Mouse (Mus musculus) liver, embryonic 13.5 days (tissue): Measurements from ENCODE around the gene Rras. TPM values are rescaled to one million over a fixed set of nuclear protein-coding genes. Genes with fewer than 3 reads are reported as not detected.

ENCODE experiments used
- ATAC-seq: fragments of 200-750 bp; cut with Nextera tagmentation; 2 replicates; pipeline ENCODE4 v1.8.0; 2017; ENCODE audit warnings: low read depth, mild to moderate bottlenecking, moderate number of reproducible peaks, moderate library complexity
- DNase-seq: peaks from one replicate; pipeline ENCODE4 v3.0.0; 2022
- H3K27ac ChIP-seq: fragments of 300-500 bp; sonication (generic); 2 replicates; pipeline ENCODE4 v1.5.1; 2015; ENCODE audit warnings: moderate library complexity, mild to moderate bottlenecking, inconsistent platforms
- H3K27me3 ChIP-seq: fragments of 300-500 bp; sonication (generic); 2 replicates; pipeline ENCODE4 v1.6.1; 2015; ENCODE audit warnings: mild to moderate bottlenecking, inconsistent platforms
- H3K36me3 ChIP-seq: fragments of 300-500 bp; sonication (generic); 2 replicates; pipeline ENCODE4 v1.6.1; 2015; ENCODE audit warnings: mild to moderate bottlenecking, inconsistent platforms
- H3K4me1 ChIP-seq: fragments of 300-500 bp; sonication (generic); replicated peaks from 2 replicates; pipeline ENCODE4 v1.6.1; 2015; ENCODE audit warnings: inconsistent platforms
- H3K4me2 ChIP-seq: fragments of 300-500 bp; sonication (generic); 2 replicates; pipeline ENCODE4 v1.6.1; 2015; ENCODE audit warnings: inconsistent platforms, mild to moderate bottlenecking, moderate library complexity
- H3K4me3 ChIP-seq: fragments of 300-500 bp; sonication (generic); replicated peaks from 2 replicates; pipeline ENCODE4 v1.5.1; 2015; ENCODE audit warnings: mild to moderate bottlenecking, inconsistent platforms
- H3K9ac ChIP-seq: fragments of 300-500 bp; sonication (generic); 2 replicates; pipeline ENCODE4 v1.6.1; 2015; ENCODE audit warnings: mild to moderate bottlenecking, inconsistent platforms
- H3K9me3 ChIP-seq: fragments of 300-500 bp; sonication (generic); replicated peaks from 2 replicates; pipeline ENCODE4 v1.6.1; 2016; ENCODE audit warnings: inconsistent platforms
- WGBS: fragments of 180-500 bp; shearing (Covaris S2); methylation state at CpG from one replicate; pipeline ENCODE4 v1.1.7; 2015; ENCODE audit not compliant: insufficient replicate concordance; 5-methylcytosine and 5-hydroxymethylcytosine counted together
- polyA plus RNA-seq: library from polyadenylated mRNA; unstranded; fragments of >200 nt; fragmentation: Nextera tagmentation; extraction: Ambion mirVana; gene quantifications from 2 replicates; pipeline ENCODE4 v1.2.1, GENCODE M21; 2015

The Rras gene
- polyA plus RNA-seq, 1 experiment from 2014 or later = 14.4 TPM

GRCm38 (mm10) chr7:45028351-45028750 is 10.6 kb downstream of the Rras start:
- DNase-seq (no peak), ATAC-seq (no peak)
- Histone ChIP-seq H3K4me2 (no peak overlapping the region), H3K4me1 (peaks cover 18% of the 10 kb centered on the region), H3K36me3 (peaks cover 61% of the 10 kb centered on the region), H3K27me3 (no peaks in the 10 kb centered on the region), H3K9me3 (no peaks in the 10 kb centered on the region), H3K27ac (no peak overlapping the region), H3K4me3 (no peak overlapping the region), H3K9ac (no peak overlapping the region)
- 84% methylated on average over 11 of the region's 11 CpGs for WGBS

- Histone ChIP-seq H3K9me3 (no peaks in the 10 kb centered on the region), H3K36me3 (peaks cover 78% of the 10 kb centered on the region), H3K27me3 (no peaks in the 10 kb centered on the region), H3K4me1 (peaks cover 14% of the 10 kb centered on the region), H3K4me3 (no peak overlapping the region), H3K9ac (no peak overlapping the region), H3K4me2 (no peak overlapping the region), H3K27ac (no peak overlapping the region)
- ATAC-seq = no peak
- 81% methylated on average over 6 of the region's 6 CpGs for WGBS
- DNase-seq = no peak
These were observed 12.2 kb downstream of the Rras start for GRCm38 (mm10) chr7:45029995-45030394.

GRCm38 (mm10) chr7:45030857-45031256 is 13.1 kb downstream of the Rras start:
- H3K4me3 ChIP-seq = no peak overlapping the region
- H3K27me3 ChIP-seq = no peaks in the 10 kb centered on the region
- no peak for ATAC-seq
- H3K27ac ChIP-seq = no peak overlapping the region
- H3K36me3 ChIP-seq = peaks cover 86% of the 10 kb centered on the region
- DNase-seq = no peak
- 86% methylated on average over 8 of the region's 8 CpGs for WGBS
- H3K9ac ChIP-seq = no peak overlapping the region
- H3K4me2 ChIP-seq = no peak overlapping the region
- peaks cover 12% of the 10 kb centered on the region for H3K4me1 ChIP-seq
- H3K9me3 ChIP-seq = no peaks in the 10 kb centered on the region

- no peak overlapping the region for H3K4me3 ChIP-seq
- peaks cover 95% of the 10 kb centered on the region for H3K36me3 ChIP-seq
- H3K9me3 ChIP-seq = no peaks in the 10 kb centered on the region
- H3K4me1 ChIP-seq = peaks cover 4% of the 10 kb centered on the region; the same call in 1 of the 2 replicates
- DNase-seq = no peak
- H3K27ac ChIP-seq = no peak overlapping the region
- H3K9ac ChIP-seq = no peak overlapping the region
- H3K4me2 ChIP-seq = no peak overlapping the region
- ATAC-seq = no peak
- H3K27me3 ChIP-seq = no peaks in the 10 kb centered on the region
- 87% methylated on average over 19 of the region's 19 CpGs for WGBS
These were observed 16.1 kb downstream of the Rras start for GRCm38 (mm10) chr7:45033722-45034359.

GRCm38 (mm10) chr7:45035631-45036030 is 17.9 kb downstream of the Rras start:
- no peaks in the 10 kb centered on the region for H3K9me3 ChIP-seq

GRCm38 (mm10) chr7:45036702-45037101 is 18.9 kb downstream of the Rras start:
- WGBS = 79% methylated on average over 11 of the region's 11 CpGs
- no peaks in the 10 kb centered on the region for H3K27me3 ChIP-seq
- ATAC-seq (no peak), DNase-seq (no peak)
- no peak overlapping the region for H3K4me3 ChIP-seq
- no peak overlapping the region for H3K4me2 ChIP-seq
- peaks cover 94% of the 10 kb centered on the region for H3K36me3 ChIP-seq
- peaks cover 4% of the 10 kb centered on the region; the same call in 1 of the 2 replicates for H3K4me1 ChIP-seq
- no peak overlapping the region for H3K27ac ChIP-seq
- no peak overlapping the region for H3K9ac ChIP-seq
- no peaks in the 10 kb centered on the region for H3K9me3 ChIP-seq

More at GRCm38 (mm10) chr7:45035631-45036030, 17.9 kb downstream of the Rras start:
- Histone ChIP-seq H3K27ac (no peak overlapping the region), H3K9ac (no peak overlapping the region), H3K4me3 (no peak overlapping the region), H3K4me2 (no peak overlapping the region), H3K4me1 (peaks cover 4% of the 10 kb centered on the region; the same call in 1 of the 2 replicates), H3K27me3 (no peaks in the 10 kb centered on the region), H3K36me3 (peaks cover 95% of the 10 kb centered on the region)
- ATAC-seq (no peak), DNase-seq (no peak)
- 77% methylated on average over 3 of the region's 3 CpGs for WGBS

GRCm38 (mm10) chr7:45037720-45038361 is 20.1 kb downstream of the Rras start:
- H3K9me3 ChIP-seq = no peaks in the 10 kb centered on the region
- H3K4me1 ChIP-seq = peaks cover 4% of the 10 kb centered on the region; the same call in 1 of the 2 replicates
- peaks cover 94% of the 10 kb centered on the region for H3K36me3 ChIP-seq
- H3K4me2 ChIP-seq = no peak overlapping the region
- no peak overlapping the region for H3K4me3 ChIP-seq
- 47% methylated on average over 7 of the region's 7 CpGs for WGBS
- ATAC-seq = 0 out of 2 replicates have a peak, but pooled peaks have one; percentile 48
- DNase-seq = peak; percentile 53
- H3K9ac ChIP-seq = no peak overlapping the region
- H3K27me3 ChIP-seq = no peaks in the 10 kb centered on the region
- no peak overlapping the region for H3K27ac ChIP-seq

GRCm38 (mm10) chr7:45038411-45038810 is 20.6 kb downstream of the Rras start:
- no peak overlapping the region for H3K4me2 ChIP-seq
- no peak overlapping the region for H3K9ac ChIP-seq
- peaks cover 94% of the 10 kb centered on the region for H3K36me3 ChIP-seq
- ATAC-seq (no peak), DNase-seq (no peak)
- no peak overlapping the region for H3K27ac ChIP-seq
- peaks cover 4% of the 10 kb centered on the region; the same call in 1 of the 2 replicates for H3K4me1 ChIP-seq
- H3K27me3 ChIP-seq = no peaks in the 10 kb centered on the region
- no peaks in the 10 kb centered on the region for H3K9me3 ChIP-seq
- H3K4me3 ChIP-seq = no peak overlapping the region
- WGBS = 83% methylated on average over 9 of the region's 9 CpGs

- no peak overlapping the region for H3K9ac ChIP-seq
- H3K4me2 ChIP-seq = no peak overlapping the region
- no peaks in the 10 kb centered on the region for H3K27me3 ChIP-seq
- ATAC-seq = no peak
- no peak overlapping the region for H3K4me3 ChIP-seq
- peaks cover 4% of the 10 kb centered on the region; the same call in 1 of the 2 replicates for H3K4me1 ChIP-seq
- H3K27ac ChIP-seq = no peak overlapping the region
- 83% methylated on average over 9 of the region's 9 CpGs for WGBS
- no peaks in the 10 kb centered on the region for H3K9me3 ChIP-seq
- H3K36me3 ChIP-seq = peaks cover 93% of the 10 kb centered on the region
- no peak for DNase-seq
These were observed 23.1 kb downstream of the Rras start for GRCm38 (mm10) chr7:45040851-45041250.

- H3K4me1 ChIP-seq = no peaks in the 10 kb centered on the region
- ATAC-seq = no peak
- no peak overlapping the region for H3K4me3 ChIP-seq
- no peak overlapping the region for H3K27ac ChIP-seq
- peaks cover 96% of the 10 kb centered on the region for H3K36me3 ChIP-seq
- no peaks in the 10 kb centered on the region for H3K9me3 ChIP-seq
- DNase-seq = no peak
- 92% methylated on average over 14 of the region's 14 CpGs for WGBS
- no peak overlapping the region for H3K4me2 ChIP-seq
- H3K27me3 ChIP-seq = no peaks in the 10 kb centered on the region
- H3K9ac ChIP-seq = no peak overlapping the region
These were observed 25.5 kb downstream of the Rras start for GRCm38 (mm10) chr7:45043307-45043706.

- Histone ChIP-seq H3K9me3 (no peaks in the 10 kb centered on the region), H3K4me3 (no peak overlapping the region), H3K27ac (no peak overlapping the region), H3K27me3 (no peaks in the 10 kb centered on the region), H3K4me2 (no peak overlapping the region), H3K4me1 (peaks cover 3% of the 10 kb centered on the region), H3K9ac (no peak overlapping the region), H3K36me3 (peaks cover 93% of the 10 kb centered on the region)
- DNase-seq = no peak
- WGBS = 93% methylated on average over 22 of the region's 22 CpGs
- ATAC-seq = no peak
These were observed 28.0 kb downstream of the Rras start for GRCm38 (mm10) chr7:45045741-45046140.
